Mouse (Mus musculus) midbrain, postnatal 0 days (tissue): ENCODE results near the gene Fbxl8. TPM values are rescaled to one million over a fixed set of nuclear protein-coding genes. Genes with fewer than 3 reads are reported as not detected.

ENCODE experiments used
- ATAC-seq: fragments of 200-750 bp; cut with Nextera tagmentation; 2 replicates; pipeline ENCODE4 v1.8.0; 2017; ENCODE audit warnings: moderate number of reproducible peaks, mild to moderate bottlenecking, moderate TSS enrichment, moderate library complexity; ENCODE audit not compliant: low FRiP score
- DNase-seq: peaks from one replicate; pipeline ENCODE4 v3.0.0-alpha.2; 2015; ENCODE audit warnings: low spot score
- H3K27ac ChIP-seq: fragments of 300-500 bp; sonication (generic); 2 replicates; pipeline ENCODE4 v1.5.1; 2014; ENCODE audit warnings: low read depth, mild to moderate bottlenecking, low read length, mixed read lengths
- H3K27me3 ChIP-seq: fragments of 300-500 bp; sonication (generic); 2 replicates; pipeline ENCODE4 v1.6.1; 2014; ENCODE audit warnings: low read length, control low read depth, mixed read lengths; ENCODE audit not compliant: insufficient read depth
- H3K36me3 ChIP-seq: fragments of 300-500 bp; sonication (generic); 2 replicates; pipeline ENCODE4 v1.6.1; 2014; ENCODE audit warnings: low read length, control low read depth, mixed read lengths; ENCODE audit not compliant: insufficient read depth
- H3K4me1 ChIP-seq: fragments of 300-500 bp; sonication (generic); 2 replicates; pipeline ENCODE4 v1.6.1; 2014; ENCODE audit warnings: mild to moderate bottlenecking, control low read depth, antibody characterized with exemption, low read length, mixed read lengths; ENCODE audit not compliant: insufficient read depth
- H3K4me2 ChIP-seq: fragments of 300-500 bp; sonication (generic); 2 replicates; pipeline ENCODE4 v1.6.1; 2014; ENCODE audit warnings: low read depth, mild to moderate bottlenecking, low read length, mixed read lengths; ENCODE audit not compliant: poor library complexity, severe bottlenecking
- H3K4me3 ChIP-seq: fragments of 300-500 bp; sonication (generic); 2 replicates; pipeline ENCODE4 v1.5.1; 2014; ENCODE audit warnings: low read depth, mild to moderate bottlenecking, low read length, moderate library complexity
- H3K9ac ChIP-seq: fragments of 300-500 bp; sonication (generic); replicated peaks from 2 replicates; pipeline ENCODE4 v1.6.1; 2014; ENCODE audit warnings: mild to moderate bottlenecking, low read length, moderate library complexity, mixed read lengths; ENCODE audit not compliant: poor library complexity, severe bottlenecking
- H3K9me3 ChIP-seq: fragments of 300-500 bp; sonication (generic); 2 replicates; pipeline ENCODE4 v1.6.1; 2016; ENCODE audit warnings: low read length, control low read depth
- CTCF ChIP-seq: IDR thresholded peaks from 2 replicates; pipeline ENCODE4 v1.5.1; 2016; ENCODE audit warnings: antibody characterized with exemption, mild to moderate bottlenecking
- WGBS: fragments of 180-500 bp; shearing (Covaris S2); extraction: QIAGEN DNeasy Blood & Tissue Kit; methylation state at CpG from one replicate; pipeline ENCODE4 v1.1.7; 2014; 5-methylcytosine and 5-hydroxymethylcytosine counted together
- polyA plus RNA-seq: library from polyadenylated mRNA; unstranded; fragments of >200 nt; fragmentation: Nextera tagmentation; extraction: Ambion mirVana; gene quantifications from 2 replicates; pipeline ENCODE4 v1.2.1, GENCODE M21; 2015
- total RNA-seq: library from RNA; depleted of rRNA; stranded (reverse); fragments of >200 nt; gene quantifications from 2 replicates; pipeline ENCODE4 v1.2.3, GENCODE M21; 2014

The Fbxl8 gene
- total and polyA plus RNA-seq, 2 experiments from 2014 or later, result 0.77 to 0.83 TPM

- WGBS, result 5% methylated on average over 11 of the region's 11 CpGs
- Histone ChIP-seq H3K4me1 (peaks cover 19% of the 10 kb centered on the region), H3K9ac (0 out of 2 replicates have a peak overlapping the region, but pooled peaks have one; percentile 24), H3K4me2 (peak overlapping the region; percentile 89), H3K9me3 (no peaks in the 10 kb centered on the region), H3K4me3 (peak overlapping the region; percentile 47), H3K27ac (no peak overlapping the region), H3K27me3 (peaks cover 41% of the 10 kb centered on the region), H3K36me3 (peaks cover 7% of the 10 kb centered on the region)
- no peak for ATAC-seq
- 0 out of 2 replicates have a peak, but pooled peaks have one; percentile 12 for TF ChIP-seq CTCF
- DNase-seq, result no peak
Observed at GRCm38 (mm10) chr8:105275387-105275786, 10.9 kb downstream of the Fbxl8 start.

- ATAC-seq (no peak), DNase-seq (no peak)
- 0 out of 2 replicates have a peak within 1 kb of the TSS, but pooled peaks have one; percentile 38 for H3K27ac ChIP-seq
- peaks cover 14% of the 10 kb centered on the region for H3K4me1 ChIP-seq
- peaks cover 10% of the 10 kb centered on the region for H3K36me3 ChIP-seq
- H3K27me3 ChIP-seq, result peaks cover 37% of the 10 kb centered on the region
- H3K4me3 ChIP-seq, result peak within 1 kb of the TSS; percentile 47
- 3% methylated on average over 10 of the region's 10 CpGs for WGBS
- peak within 1 kb of the TSS; percentile 60 for H3K9ac ChIP-seq
- H3K9me3 ChIP-seq, result no peaks in the 10 kb centered on the region
- no peak for TF ChIP-seq CTCF
- H3K4me2 ChIP-seq, result peak within 1 kb of the TSS; percentile 89
Observed at GRCm38 (mm10) chr8:105275840-105276239, 11.4 kb downstream of the Fbxl8 start, which contains the start of gene Nol3. TSS of gene Nol3 (plus strand) at chr8:105276140.

- H3K36me3 ChIP-seq, result peaks cover 13% of the 10 kb centered on the region
- peak; percentile 65 for ATAC-seq
- H3K9ac ChIP-seq, result peak overlapping the region; percentile 60
- 4% methylated on average over 30 of the region's 30 CpGs for WGBS
- H3K4me1 ChIP-seq, result peaks cover 14% of the 10 kb centered on the region
- H3K4me3 ChIP-seq, result peak overlapping the region; percentile 47
- no peaks in the 10 kb centered on the region for H3K9me3 ChIP-seq
- no peak for DNase-seq
- H3K27me3 ChIP-seq, result peaks cover 31% of the 10 kb centered on the region
- TF ChIP-seq CTCF, result no peak
- H3K4me2 ChIP-seq, result peak overlapping the region; percentile 89
- 0 out of 2 replicates have a peak overlapping the region, but pooled peaks have one; percentile 38 for H3K27ac ChIP-seq
Observed at GRCm38 (mm10) chr8:105276292-105277120, 12.1 kb downstream of the Fbxl8 start.

- peaks cover 14% of the 10 kb centered on the region; the same call in 1 of the 2 replicates for H3K27me3 ChIP-seq
- peaks cover 32% of the 10 kb centered on the region for H3K36me3 ChIP-seq
- H3K9me3 ChIP-seq, result no peaks in the 10 kb centered on the region
- peak; percentile 81 for DNase-seq
- peak overlapping the region; percentile 42 for H3K4me2 ChIP-seq
- peaks cover 14% of the 10 kb centered on the region for H3K4me1 ChIP-seq
- peak overlapping the region; percentile 18; the same call in 1 of the 2 replicates for H3K4me3 ChIP-seq
- no peak overlapping the region for H3K27ac ChIP-seq
- ATAC-seq, result peak; percentile 38; the same call in 1 of the 2 replicates
- no peak overlapping the region for H3K9ac ChIP-seq
- peak; percentile 53 for TF ChIP-seq CTCF
- 7% methylated on average over 28 of the region's 28 CpGs for WGBS
Observed at GRCm38 (mm10) chr8:105278911-105279334, 14.5 kb downstream of the Fbxl8 start.

- DNase-seq, result no peak
- no peak for TF ChIP-seq CTCF
- 58% methylated on average over 3 of the region's 3 CpGs for WGBS
- H3K36me3 ChIP-seq, result peaks cover 37% of the 10 kb centered on the region
- no peaks in the 10 kb centered on the region for H3K27me3 ChIP-seq
- no peak overlapping the region for H3K9ac ChIP-seq
- peaks cover 13% of the 10 kb centered on the region for H3K4me1 ChIP-seq
- no peak overlapping the region for H3K4me3 ChIP-seq
- no peak overlapping the region for H3K4me2 ChIP-seq
- ATAC-seq, result no peak
- no peak overlapping the region for H3K27ac ChIP-seq
- no peaks in the 10 kb centered on the region for H3K9me3 ChIP-seq
Observed at GRCm38 (mm10) chr8:105280567-105280966, 16.1 kb downstream of the Fbxl8 start.

- H3K27me3 ChIP-seq, result no peaks in the 10 kb centered on the region
- no peak overlapping the region for H3K4me3 ChIP-seq
- no peak overlapping the region for H3K9ac ChIP-seq
- H3K4me2 ChIP-seq, result no peak overlapping the region
- no peak for DNase-seq
- H3K27ac ChIP-seq, result no peak overlapping the region
- WGBS, result 87% methylated on average over 12 of the region's 12 CpGs
- no peak for ATAC-seq
- H3K36me3 ChIP-seq, result peaks cover 37% of the 10 kb centered on the region
- TF ChIP-seq CTCF, result no peak
- H3K9me3 ChIP-seq, result no peaks in the 10 kb centered on the region
- peaks cover 11% of the 10 kb centered on the region for H3K4me1 ChIP-seq
Observed at GRCm38 (mm10) chr8:105281821-105282220, 17.4 kb downstream of the Fbxl8 start.
